17 mouse cellular contexts compared by ENCODE assay signal in the genomic region with DNA sequence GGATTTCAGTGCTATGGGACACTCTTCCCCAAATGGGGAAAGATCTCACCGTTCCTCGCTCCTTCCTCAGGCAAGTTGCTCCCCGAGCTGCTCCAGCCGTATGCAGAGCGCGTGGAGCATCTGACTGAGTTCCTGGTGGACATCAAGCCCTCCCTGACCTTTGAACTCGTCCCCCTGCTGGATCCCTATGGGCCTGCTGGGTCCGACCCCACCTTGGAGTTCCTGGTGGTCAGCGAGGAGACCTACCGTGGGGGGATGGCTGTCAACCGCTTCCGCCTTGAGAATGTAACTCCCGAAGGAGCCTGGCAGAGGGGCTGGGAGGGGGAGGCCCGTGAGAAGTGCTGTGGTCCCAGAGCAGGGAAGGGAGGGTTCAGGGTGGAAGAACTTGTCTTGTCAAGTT. TPM values are rescaled to one million over a fixed set of nuclear protein-coding genes. Genes with fewer than 3 reads are reported as not detected.
DNase-seq lines count a peak whose midpoint lies in the region; ATAC-seq lines count a peak whose summit lies in the region.
"Had no signal": no experiment of that assay in that cellular context is flagged by ENCODE, and none has a peak within 500 bp of the region (broad histone marks: within the 10 kb centered on the region; RNA-seq: fewer than 3 reads in every experiment).

No protein-coding gene starts in this region.

- H3K36me3 ChIP-seq in limb, embryonic 13.5 days = peaks cover 23% of the 10 kb centered on the region
- peaks cover 31% of the 10 kb centered on the region for H3K36me3 ChIP-seq in limb, embryonic 10.5 days
- peaks cover 24% of the 10 kb centered on the region for H3K36me3 ChIP-seq in embryonic facial prominence, embryonic 12.5 days
- H3K36me3 ChIP-seq in embryonic facial prominence, embryonic 15.5 days = peaks cover 22% of the 10 kb centered on the region

- no peak for ATAC-seq in limb, embryonic 13.5 days (ENCODE audit: low FRiP score, low read depth)
- ATAC-seq in embryonic facial prominence, embryonic 12.5 days (ENCODE audit: insufficient number of reproducible peaks, insufficient read depth, low FRiP score, low TSS enrichment) = no peak
- no peak for ATAC-seq in embryonic facial prominence, embryonic 15.5 days (ENCODE audit: insufficient number of reproducible peaks, low FRiP score, low TSS enrichment, low read depth)
- ATAC-seq: CD4-positive, CD25-positive, alpha-beta regulatory T cell, adult 4 months; intestine, postnatal 0 days had no signal

- intact Hi-C loops in heart, postnatal 25 days (cut with DNase I) = no loop called here

- 73% methylated on average over 14 of the region's 14 CpGs for WGBS in limb, embryonic 13.5 days
- WGBS in limb, embryonic 10.5 days = 83% methylated on average over 14 of the region's 14 CpGs
- WGBS in embryonic facial prominence, embryonic 12.5 days = 80% methylated on average over 14 of the region's 14 CpGs
- 73% methylated on average over 14 of the region's 14 CpGs for WGBS in embryonic facial prominence, embryonic 15.5 days

- H3K9ac ChIP-seq in limb, embryonic 13.5 days = no peak overlapping the region
- H3K9ac ChIP-seq in embryonic facial prominence, embryonic 12.5 days = no peak overlapping the region
- 0 out of 2 replicates have a peak overlapping the region, but pooled peaks have one; percentile 3 for H3K9ac ChIP-seq in embryonic facial prominence, embryonic 15.5 days

- peak; percentile 95 for DNase-seq in heart, adult 11 months
- no peak for DNase-seq in heart, postnatal 25 days (ENCODE audit: low spot score)
- DNase-seq in limb, embryonic 10.5 days (ENCODE audit: low spot score) = no peak
- DNase-seq in spleen, postnatal 4 days (ENCODE audit: low spot score in 2 of 2) = no peak
- DNase-seq: kidney, postnatal 14 days; layer of hippocampus, adult 9-11 months; thymus, postnatal 25 days had no signal

- H3K4me1 ChIP-seq in limb, embryonic 13.5 days = peaks cover 49% of the 10 kb centered on the region
- peaks cover 49% of the 10 kb centered on the region for H3K4me1 ChIP-seq in limb, embryonic 10.5 days
- peaks cover 39% of the 10 kb centered on the region for H3K4me1 ChIP-seq in embryonic facial prominence, embryonic 12.5 days
- H3K4me1 ChIP-seq in embryonic facial prominence, embryonic 15.5 days = peaks cover 53% of the 10 kb centered on the region

- no peak overlapping the region for H3K27ac ChIP-seq in limb, embryonic 13.5 days
- H3K27ac ChIP-seq in limb, embryonic 10.5 days = no peak overlapping the region
- H3K27ac ChIP-seq in embryonic facial prominence, embryonic 12.5 days = no peak overlapping the region
- no peak overlapping the region for H3K27ac ChIP-seq in embryonic facial prominence, embryonic 15.5 days (replicated peaks)

- H3K4me3 ChIP-seq in limb, embryonic 13.5 days = 0 out of 2 replicates have a peak overlapping the region, but pooled peaks have one; percentile 1
- no peak overlapping the region for H3K4me3 ChIP-seq in limb, embryonic 10.5 days
- H3K4me3 ChIP-seq in embryonic facial prominence, embryonic 12.5 days = no peak overlapping the region
- no peak overlapping the region for H3K4me3 ChIP-seq in embryonic facial prominence, embryonic 15.5 days (replicated peaks)

- H3K27me3 ChIP-seq in limb, embryonic 13.5 days = peaks cover 26% of the 10 kb centered on the region
- H3K27me3 ChIP-seq in limb, embryonic 10.5 days (ENCODE audit: low read depth, poor library complexity, severe bottlenecking) = peaks cover 27% of the 10 kb centered on the region
- H3K27me3 ChIP-seq in embryonic facial prominence, embryonic 12.5 days = peaks cover 24% of the 10 kb centered on the region
- peaks cover 20% of the 10 kb centered on the region for H3K27me3 ChIP-seq in embryonic facial prominence, embryonic 15.5 days

- peak overlapping the region; percentile 91; the same call in 1 of the 2 replicates for H3K4me2 ChIP-seq in limb, embryonic 13.5 days (replicated peaks)
- 0 out of 2 replicates have a peak overlapping the region, but pooled peaks have one; percentile 13 for H3K4me2 ChIP-seq in embryonic facial prominence, embryonic 12.5 days (replicated peaks)
- H3K4me2 ChIP-seq in embryonic facial prominence, embryonic 15.5 days (replicated peaks) = no peak overlapping the region

- H3K9me3 ChIP-seq in limb, embryonic 13.5 days = no peaks in the 10 kb centered on the region
- H3K9me3 ChIP-seq in limb, embryonic 10.5 days (replicated peaks) = no peaks in the 10 kb centered on the region
- no peaks in the 10 kb centered on the region for H3K9me3 ChIP-seq in embryonic facial prominence, embryonic 12.5 days
- no peaks in the 10 kb centered on the region for H3K9me3 ChIP-seq in embryonic facial prominence, embryonic 15.5 days (replicated peaks)
- H3K9me3 ChIP-seq: G1E; heart, embryonic 12.5 days had no signal

RNA-seq across cellular contexts. Expression of a gene that starts 1.9 kb away (rescaled TPM):
- total RNA-seq in heart, postnatal 25 days (2021) = 10 to 100 TPM; 15.8 to 17.1 TPM
- 38.1 and 41.6 TPM in 2 replicates for polyA plus RNA-seq in limb, embryonic 13.5 days (2015; fragmentation: Nextera tagmentation; extraction: Ambion mirVana)
- 42.3 and 45.3 TPM in 2 replicates for polyA plus RNA-seq in limb, embryonic 10.5 days (2016; fragmentation: Nextera tagmentation; extraction: Ambion mirVana)
- polyA plus RNA-seq in embryonic facial prominence, embryonic 12.5 days (2016; fragmentation: Nextera tagmentation; extraction: Ambion mirVana) = 43.4 and 45.6 TPM in 2 replicates
- polyA plus RNA-seq in embryonic facial prominence, embryonic 15.5 days (2015; fragmentation: Nextera tagmentation; extraction: Ambion mirVana) = 43.2 and 44.9 TPM in 2 replicates

RNA-seq across cellular contexts. Expression of a gene that starts 2.8 kb away (rescaled TPM):
- 10 to 100 TPM; 19.1 to 21.4 TPM for total RNA-seq in heart, postnatal 25 days (2021)
- polyA plus RNA-seq in limb, embryonic 13.5 days (2015; fragmentation: Nextera tagmentation; extraction: Ambion mirVana) = 44.1 and 50.5 TPM in 2 replicates
- 41.3 and 49.6 TPM in 2 replicates for polyA plus RNA-seq in limb, embryonic 10.5 days (2016; fragmentation: Nextera tagmentation; extraction: Ambion mirVana)
- 37.8 and 42.8 TPM in 2 replicates for polyA plus RNA-seq in embryonic facial prominence, embryonic 12.5 days (2016; fragmentation: Nextera tagmentation; extraction: Ambion mirVana)
- polyA plus RNA-seq in embryonic facial prominence, embryonic 15.5 days (2015; fragmentation: Nextera tagmentation; extraction: Ambion mirVana) = 50.3 and 52.0 TPM in 2 replicates

RNA-seq across cellular contexts. Expression of a gene that starts 6.0 kb away (rescaled TPM):
- under 1 TPM; 0.55 to 0.64 TPM for total RNA-seq in heart, postnatal 25 days (2021)
- polyA plus RNA-seq in limb, embryonic 13.5 days (2015; fragmentation: Nextera tagmentation; extraction: Ambion mirVana) = 0.28 TPM in 1 of 2 replicates, not detected in the other
- not detected in 2 replicates for polyA plus RNA-seq in limb, embryonic 10.5 days (2016; fragmentation: Nextera tagmentation; extraction: Ambion mirVana)
- 0.15 TPM in 1 of 2 replicates, not detected in the other for polyA plus RNA-seq in embryonic facial prominence, embryonic 12.5 days (2016; fragmentation: Nextera tagmentation; extraction: Ambion mirVana)
- polyA plus RNA-seq in embryonic facial prominence, embryonic 15.5 days (2015; fragmentation: Nextera tagmentation; extraction: Ambion mirVana) = 0.24 and 0.25 TPM in 2 replicates
- total RNA-seq: monocyte, adult 5-6 weeks had no signal
- polyA plus RNA-seq: embryonic facial prominence, embryonic 14.5 days; heart, embryonic 12.5 days; hindbrain, embryonic 11.5 days had no signal

RNA-seq across cellular contexts. Expression of a gene that starts 11.0 kb away (rescaled TPM):
- 1 to 10 TPM; 3.1 TPM for total RNA-seq in heart, postnatal 25 days (2021)
- polyA plus RNA-seq in limb, embryonic 13.5 days (2015; fragmentation: Nextera tagmentation; extraction: Ambion mirVana) = 43.0 and 44.5 TPM in 2 replicates
- 73.1 and 74.0 TPM in 2 replicates for polyA plus RNA-seq in limb, embryonic 10.5 days (2016; fragmentation: Nextera tagmentation; extraction: Ambion mirVana)
- polyA plus RNA-seq in embryonic facial prominence, embryonic 12.5 days (2016; fragmentation: Nextera tagmentation; extraction: Ambion mirVana) = 45.7 and 46.0 TPM in 2 replicates
- 32.0 and 33.6 TPM in 2 replicates for polyA plus RNA-seq in embryonic facial prominence, embryonic 15.5 days (2015; fragmentation: Nextera tagmentation; extraction: Ambion mirVana)
- total RNA-seq: monocyte, adult 5-6 weeks had no signal

RNA-seq across cellular contexts. Expression of a gene that starts 14.4 kb away (rescaled TPM):
- total RNA-seq in heart, postnatal 25 days (2021) = 1 to 10 TPM; 8.0 to 8.7 TPM
- polyA plus RNA-seq in limb, embryonic 13.5 days (2015; fragmentation: Nextera tagmentation; extraction: Ambion mirVana) = 9.4 and 9.8 TPM in 2 replicates
- 4.9 and 5.9 TPM in 2 replicates for polyA plus RNA-seq in limb, embryonic 10.5 days (2016; fragmentation: Nextera tagmentation; extraction: Ambion mirVana)
- polyA plus RNA-seq in embryonic facial prominence, embryonic 12.5 days (2016; fragmentation: Nextera tagmentation; extraction: Ambion mirVana) = 9.4 and 9.5 TPM in 2 replicates
- 15.1 and 16.6 TPM in 2 replicates for polyA plus RNA-seq in embryonic facial prominence, embryonic 15.5 days (2015; fragmentation: Nextera tagmentation; extraction: Ambion mirVana)
